Mouse (Mus musculus): ENCODE measurements at regions not wholly inside any gene's neighbourhood (a gene's known extent, or its start where the extent isn't known, plus 50 kb on each side); places are given as distances from the start of the nearest gene placed in this dataset.
"Not testable (repeated sequence)": the region's sequence is repeated elsewhere in the genome, so short reads cannot be mapped to it uniquely, and the experiment has no call there.

DNA sequence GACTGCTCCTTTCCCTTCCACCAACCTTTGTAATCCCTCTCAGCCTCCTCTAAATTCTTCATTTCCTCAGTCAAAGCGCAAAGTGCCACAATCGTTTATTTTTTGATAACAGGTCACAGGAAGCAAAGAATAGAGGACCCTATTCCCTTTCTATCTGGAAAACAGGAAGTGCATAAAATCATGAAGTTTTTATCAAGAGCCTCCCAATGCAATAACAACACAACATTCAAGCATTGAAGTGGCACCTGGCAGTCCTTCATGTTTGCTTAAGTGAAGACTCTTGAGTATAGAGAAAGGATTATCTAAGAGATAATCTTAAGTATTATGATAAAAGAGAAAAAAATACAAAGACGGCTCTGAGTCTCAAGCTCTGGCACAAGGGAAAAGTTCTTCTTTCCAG, 111.9 kb downstream of the Ibtk start:
- in situ Hi-C loops (cut with MboI; ENCODE audit: low sequenced_read_pairs in 2 of 2, unreplicated experiment in 2 of 2), result no loop called here
- no peak overlapping the region for H3K27ac ChIP-seq (ENCODE audit: insufficient read depth, low read depth, low read length, poor library complexity, severe bottlenecking)
- H3K36me3 ChIP-seq (ENCODE audit: control insufficient read depth, insufficient read depth, low read length, poor library complexity, severe bottlenecking), result no peaks in the 10 kb centered on the region
- TF ChIP-seq ZNF384 (IDR thresholded peaks at IDR 0.05; ENCODE audit: low read depth, low read length), result no peak
- TF ChIP-seq MAFK (IDR thresholded peaks at IDR 0.05; ENCODE audit: insufficient read depth, low read depth, low read length), result no peak
- TF ChIP-seq ZC3H11A (IDR thresholded peaks at IDR 0.05; ENCODE audit: borderline replicate concordance, low read depth, low read length), result no peak
- TF ChIP-seq HCFC1 (IDR thresholded peaks at IDR 0.05; ENCODE audit: borderline replicate concordance, insufficient read depth, low read length), result no peak
- TF ChIP-seq CHD2 (IDR thresholded peaks at IDR 0.05; ENCODE audit: low read depth, low read length), result no peak
- H3K4me3 ChIP-seq (ENCODE audit: insufficient read depth in 1 of 2, low read depth in 1 of 2, low read length in 2 of 2, poor library complexity in 1 of 2, severe bottlenecking in 1 of 2), result no peak overlapping the region
- no peak overlapping the region for H3K9ac ChIP-seq (ENCODE audit: insufficient read depth, low read depth, low read length, poor library complexity, severe bottlenecking)
- peaks cover 0 to 7% of the 10 kb centered on the region in 2 experiments; a peak in 2 of 4 replicates for H3K4me1 ChIP-seq (ENCODE audit: control insufficient read depth in 2 of 2, insufficient read depth in 2 of 2, low read length in 2 of 2, poor library complexity in 1 of 2)
- H3K9me3 ChIP-seq (ENCODE audit: control insufficient read depth, insufficient read depth, low read depth, low read length), result no peaks in the 10 kb centered on the region
- DNase-seq (ENCODE audit: low read depth, low spot score), result no peak

DNA sequence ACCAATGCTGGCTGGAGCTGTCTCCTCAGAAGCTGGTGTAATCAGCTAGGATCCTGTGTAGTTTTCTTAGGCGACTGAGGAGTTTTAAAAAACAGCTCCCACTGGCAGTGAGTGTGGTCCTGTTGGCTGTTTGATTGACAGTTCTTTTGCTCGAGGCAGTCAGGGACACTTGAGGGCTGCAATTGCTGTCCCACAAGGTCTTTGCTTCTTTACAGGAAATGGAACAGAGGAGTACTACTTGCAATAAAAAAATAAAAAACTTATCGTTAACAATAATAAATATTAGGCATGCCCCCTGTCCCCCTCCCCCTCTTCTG, 113.0 kb downstream of the Ibtk start:
- in situ Hi-C loops (cut with MboI; ENCODE audit: low sequenced_read_pairs in 2 of 2, unreplicated experiment in 2 of 2), result no loop called here
- H3K9ac ChIP-seq (ENCODE audit: insufficient read depth, low read depth, low read length, poor library complexity, severe bottlenecking), result no peak overlapping the region

DNA sequence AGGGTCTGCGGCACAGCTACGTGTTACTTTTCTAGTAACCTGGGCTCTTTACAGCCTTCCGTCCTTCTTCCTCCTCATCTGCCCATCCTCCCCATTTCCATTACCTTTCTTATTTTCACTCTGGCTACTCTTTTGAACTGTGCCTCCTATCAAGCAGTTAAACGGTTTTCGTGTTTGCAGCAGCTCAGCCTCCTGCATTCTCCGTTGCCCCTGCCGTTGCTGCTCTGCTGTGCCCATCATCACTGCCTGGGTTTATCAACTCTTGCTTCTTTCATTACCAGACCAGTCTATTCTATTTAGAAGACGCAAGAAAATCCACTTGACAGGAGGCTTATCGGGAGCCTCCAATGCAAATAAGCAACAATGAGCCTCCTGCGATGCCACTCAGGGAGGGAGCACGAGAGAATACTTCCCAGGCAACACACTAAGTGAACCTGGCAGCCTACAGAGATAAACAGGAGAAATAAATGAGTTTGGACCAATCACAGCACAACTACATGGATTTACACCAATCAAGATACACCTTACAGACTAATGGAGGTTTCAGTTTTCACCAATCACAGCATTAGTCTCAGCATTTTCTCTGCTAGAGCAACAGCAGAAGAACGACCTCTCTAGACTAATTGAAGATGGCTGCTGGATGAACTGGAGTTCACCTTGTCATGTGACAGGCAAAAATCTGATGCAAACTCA, 113.5 kb downstream of the Ibtk start:
- TF ChIP-seq HCFC1 (IDR thresholded peaks at IDR 0.05; ENCODE audit: borderline replicate concordance, insufficient read depth, low read length) (no peak), ZNF384 (IDR thresholded peaks at IDR 0.05; ENCODE audit: low read depth, low read length) (no peak), MAFK (IDR thresholded peaks at IDR 0.05; ENCODE audit: insufficient read depth, low read depth, low read length) (no peak), CHD2 (IDR thresholded peaks at IDR 0.05; ENCODE audit: low read depth, low read length) (no peak), ZC3H11A (IDR thresholded peaks at IDR 0.05; ENCODE audit: borderline replicate concordance, low read depth, low read length) (no peak)
- H3K4me3 ChIP-seq (ENCODE audit: insufficient read depth in 1 of 2, low read depth in 1 of 2, low read length in 2 of 2, poor library complexity in 1 of 2, severe bottlenecking in 1 of 2), result peak overlapping the region in 1 of 2 experiments; percentile 18; a peak in 2 of 4 replicates
- peak overlapping the region; percentile 36; the same call in 1 of the 2 replicates for H3K9ac ChIP-seq (ENCODE audit: insufficient read depth, low read depth, low read length, poor library complexity, severe bottlenecking)
- peaks cover 0 to 7% of the 10 kb centered on the region in 2 experiments; a peak in 2 of 4 replicates for H3K4me1 ChIP-seq (ENCODE audit: control insufficient read depth in 2 of 2, insufficient read depth in 2 of 2, low read length in 2 of 2, poor library complexity in 1 of 2)
- H3K27ac ChIP-seq (ENCODE audit: insufficient read depth, low read depth, low read length, poor library complexity, severe bottlenecking), result peak overlapping the region; percentile 83
- in situ Hi-C loops (cut with MboI; ENCODE audit: low sequenced_read_pairs in 2 of 2, unreplicated experiment in 2 of 2), result no loop called here
- H3K9me3 ChIP-seq (ENCODE audit: control insufficient read depth, insufficient read depth, low read depth, low read length), result no peaks in the 10 kb centered on the region
- peak; percentile 4 for DNase-seq (ENCODE audit: low read depth, low spot score)
- no peaks in the 10 kb centered on the region for H3K36me3 ChIP-seq (ENCODE audit: control insufficient read depth, insufficient read depth, low read length, poor library complexity, severe bottlenecking)

More for the DNA sequence above, 113.0 kb downstream of the Ibtk start:
- Histone ChIP-seq H3K27ac (ENCODE audit: insufficient read depth, low read depth, low read length, poor library complexity, severe bottlenecking) (no peak overlapping the region; the same call in 1 of the 2 replicates), H3K4me3 (ENCODE audit: insufficient read depth in 1 of 2, low read depth in 1 of 2, low read length in 2 of 2, poor library complexity in 1 of 2, severe bottlenecking in 1 of 2) (no peak overlapping the region), H3K36me3 (ENCODE audit: control insufficient read depth, insufficient read depth, low read length, poor library complexity, severe bottlenecking) (no peaks in the 10 kb centered on the region), H3K9me3 (ENCODE audit: control insufficient read depth, insufficient read depth, low read depth, low read length) (no peaks in the 10 kb centered on the region), H3K4me1 (ENCODE audit: control insufficient read depth in 2 of 2, insufficient read depth in 2 of 2, low read length in 2 of 2, poor library complexity in 1 of 2) (peaks cover 0 to 7% of the 10 kb centered on the region in 2 experiments; a peak in 2 of 4 replicates)
- no peak for TF ChIP-seq CHD2 (IDR thresholded peaks at IDR 0.05; ENCODE audit: low read depth, low read length)
- DNase-seq (ENCODE audit: low read depth, low spot score), result no peak

DNA sequence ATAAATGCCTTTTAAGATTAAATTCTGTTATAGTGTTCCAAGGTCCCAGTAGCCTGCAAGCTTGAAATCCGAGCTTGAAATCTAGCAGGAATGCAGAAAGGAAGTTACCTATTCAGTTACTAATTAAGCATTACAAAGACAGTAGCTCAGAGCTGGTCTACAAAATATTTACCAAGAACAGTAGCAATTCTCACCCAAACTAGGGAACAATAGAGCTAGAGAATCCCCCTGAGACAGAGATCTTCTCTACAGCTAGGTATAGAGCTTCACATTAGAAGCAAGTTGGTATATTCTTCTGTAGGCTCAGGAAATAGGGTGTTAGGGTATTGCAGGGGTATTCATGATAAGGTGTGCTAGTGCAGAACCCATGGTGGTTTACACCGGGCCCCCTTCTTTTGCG, 114.3 kb downstream of the Ibtk start:
- in situ Hi-C loops (cut with MboI; ENCODE audit: low sequenced_read_pairs in 2 of 2, unreplicated experiment in 2 of 2); H3K9ac ChIP-seq (ENCODE audit: insufficient read depth, low read depth, low read length, poor library complexity, severe bottlenecking); H3K9me3 ChIP-seq (ENCODE audit: control insufficient read depth, insufficient read depth, low read depth, low read length); H3K36me3 ChIP-seq (ENCODE audit: control insufficient read depth, insufficient read depth, low read length, poor library complexity, severe bottlenecking); H3K4me1 ChIP-seq (ENCODE audit: control insufficient read depth in 2 of 2, insufficient read depth in 2 of 2, low read length in 2 of 2, poor library complexity in 1 of 2); H3K4me3 ChIP-seq (ENCODE audit: insufficient read depth in 1 of 2, low read depth in 1 of 2, low read length in 2 of 2, poor library complexity in 1 of 2, severe bottlenecking in 1 of 2): not testable (repeated sequence)
- DNase-seq (ENCODE audit: low read depth, low spot score), result peak; percentile 15
- H3K27ac ChIP-seq (ENCODE audit: insufficient read depth, low read depth, low read length, poor library complexity, severe bottlenecking), result peak overlapping the region; percentile 83

DNA sequence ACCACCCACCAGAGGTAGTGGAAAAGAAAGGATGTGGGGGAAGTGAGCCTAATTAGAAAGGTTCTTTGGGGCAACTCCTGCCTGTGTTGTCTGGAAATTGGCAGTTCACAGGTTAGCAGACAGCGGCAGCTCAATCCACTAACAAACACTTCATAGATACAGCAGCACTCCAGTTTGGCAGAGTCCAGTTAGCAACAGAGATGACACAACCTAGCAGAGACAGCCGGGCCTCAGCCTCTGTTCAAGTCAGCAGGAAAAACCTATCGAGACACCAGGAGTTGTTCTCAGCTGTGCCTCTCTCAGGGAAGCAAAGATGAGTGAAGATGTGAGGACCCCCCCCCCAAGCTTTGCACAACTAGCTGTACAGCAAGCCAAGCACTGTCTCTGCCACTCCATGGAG, 131.2 kb downstream of the Ibtk start:
- TF ChIP-seq HCFC1 (IDR thresholded peaks at IDR 0.05; ENCODE audit: borderline replicate concordance, insufficient read depth, low read length) (no peak), CHD2 (IDR thresholded peaks at IDR 0.05; ENCODE audit: low read depth, low read length) (no peak), ZNF384 (IDR thresholded peaks at IDR 0.05; ENCODE audit: low read depth, low read length) (no peak), ZC3H11A (IDR thresholded peaks at IDR 0.05; ENCODE audit: borderline replicate concordance, low read depth, low read length) (no peak)
- no peak overlapping the region for H3K27ac ChIP-seq (ENCODE audit: insufficient read depth, low read depth, low read length, poor library complexity, severe bottlenecking)
- H3K9ac ChIP-seq (ENCODE audit: insufficient read depth, low read depth, low read length, poor library complexity, severe bottlenecking), result no peak overlapping the region
- no peaks in the 10 kb centered on the region for H3K9me3 ChIP-seq (ENCODE audit: control insufficient read depth, insufficient read depth, low read depth, low read length)
- no peaks in the 10 kb centered on the region for H3K4me1 ChIP-seq (ENCODE audit: control insufficient read depth in 2 of 2, insufficient read depth in 2 of 2, low read length in 2 of 2, poor library complexity in 1 of 2)
- no peaks in the 10 kb centered on the region for H3K36me3 ChIP-seq (ENCODE audit: control insufficient read depth, insufficient read depth, low read length, poor library complexity, severe bottlenecking)
- no peak overlapping the region for H3K4me3 ChIP-seq (ENCODE audit: insufficient read depth in 1 of 2, low read depth in 1 of 2, low read length in 2 of 2, poor library complexity in 1 of 2, severe bottlenecking in 1 of 2)
- in situ Hi-C loops (cut with MboI; ENCODE audit: low sequenced_read_pairs in 2 of 2, unreplicated experiment in 2 of 2), result no loop called here
- DNase-seq (ENCODE audit: low read depth, low spot score), result no peak
